Mouse (Mus musculus): ENCODE data around the gene Gstcd.

- TF ChIP-seq CTCF (IDR thresholded peaks at IDR 0.05) = no peak
- no peak for TF ChIP-seq EP300 (IDR thresholded peaks at IDR 0.05)
These were observed 40.8 kb upstream of the Gstcd start for GRCm38 (mm10) chr3:133132611-133133010.

Data from lung, postnatal 0 days (tissue).